Mouse (Mus musculus): ENCODE data around the gene Fbxl8. TPM values are rescaled to one million over a fixed set of nuclear protein-coding genes. Genes with fewer than 3 reads are reported as not detected.

Fbxl8 gene
- polyA plus RNA-seq, 1 experiment from 2014 or later = 0.66 TPM

DNA sequence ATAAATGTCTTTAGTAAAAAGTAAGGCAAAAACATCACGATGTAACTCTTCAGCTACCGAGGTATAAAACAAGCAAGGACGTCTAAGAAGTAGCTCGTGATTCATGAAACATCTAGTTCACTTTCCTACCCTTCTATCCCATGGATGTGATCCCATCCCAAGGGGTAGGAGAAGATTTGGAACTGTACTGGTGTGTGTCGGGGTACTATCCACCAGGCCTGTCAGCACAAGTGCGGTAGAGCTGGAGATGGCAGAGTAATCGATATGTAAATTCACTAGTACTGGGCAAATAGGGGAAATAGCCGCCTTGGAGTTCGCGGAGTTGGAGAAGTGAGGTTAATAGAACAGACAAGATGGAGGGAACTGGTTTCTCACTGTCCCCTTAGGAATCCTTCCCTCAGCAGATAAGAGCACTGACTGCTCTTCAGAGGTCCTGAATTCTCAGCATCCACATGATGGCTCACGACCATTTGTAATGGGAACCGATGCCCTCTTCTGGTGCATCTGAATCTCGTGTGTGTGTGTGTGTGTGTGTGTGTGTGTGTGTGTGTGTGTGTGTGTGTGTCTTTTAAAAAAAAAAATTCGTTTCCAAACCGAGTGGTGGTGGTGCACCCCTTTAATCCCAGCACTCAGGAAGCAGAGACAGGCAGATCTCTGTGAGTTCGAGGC, 1.1 kb upstream of the Fbxl8 start:
- ATAC-seq (ENCODE audit: insufficient read depth, low FRiP score, low TSS enrichment) = no peak
- Histone ChIP-seq H3K27me3 (ENCODE audit: control insufficient read depth, insufficient read depth, low read length) (peaks cover 81% of the 10 kb centered on the region), H3K27ac (ENCODE audit: low read depth, low read length) (no peak overlapping the region), H3K9ac (ENCODE audit: low read length) (no peak overlapping the region), H3K4me3 (ENCODE audit: low read depth, low read length) (no peak overlapping the region), H3K36me3 (ENCODE audit: control insufficient read depth, insufficient read depth, low read length) (no peaks in the 10 kb centered on the region), H3K4me1 (ENCODE audit: control insufficient read depth, insufficient read depth, low read length) (peaks cover 12% of the 10 kb centered on the region), H3K9me3 (ENCODE audit: control insufficient read depth, low read length) (no peaks in the 10 kb centered on the region; the same call in 1 of the 2 replicates), H3K4me2 (ENCODE audit: low read depth) (no peak overlapping the region)
- 40% methylated on average over 16 of the region's 16 CpGs for WGBS
- DNase-seq (ENCODE audit: low spot score) = no peak

GRCm38 (mm10) chr8:105265128-105265527, 680 bp downstream of the Fbxl8 start:
- H3K27me3 ChIP-seq (ENCODE audit: control insufficient read depth, insufficient read depth, low read length) = peaks cover 83% of the 10 kb centered on the region
- peak overlapping the region; percentile 59; the same call in 1 of the 2 replicates for H3K4me3 ChIP-seq (ENCODE audit: low read depth, low read length)
- peak overlapping the region; percentile 83 for H3K4me2 ChIP-seq (ENCODE audit: low read depth)
- H3K27ac ChIP-seq (ENCODE audit: low read depth, low read length) = no peak overlapping the region
- H3K4me1 ChIP-seq (ENCODE audit: control insufficient read depth, insufficient read depth, low read length) = peaks cover 9% of the 10 kb centered on the region; the same call in 1 of the 2 replicates
- no peak for ATAC-seq (ENCODE audit: insufficient read depth, low FRiP score, low TSS enrichment)
- H3K9ac ChIP-seq (ENCODE audit: low read length) = no peak overlapping the region
- 12% methylated on average over 10 of the region's 10 CpGs for WGBS
- no peaks in the 10 kb centered on the region; the same call in 1 of the 2 replicates for H3K9me3 ChIP-seq (ENCODE audit: control insufficient read depth, low read length)
- DNase-seq (ENCODE audit: low spot score) = no peak
- no peaks in the 10 kb centered on the region for H3K36me3 ChIP-seq (ENCODE audit: control insufficient read depth, insufficient read depth, low read length)

DNA sequence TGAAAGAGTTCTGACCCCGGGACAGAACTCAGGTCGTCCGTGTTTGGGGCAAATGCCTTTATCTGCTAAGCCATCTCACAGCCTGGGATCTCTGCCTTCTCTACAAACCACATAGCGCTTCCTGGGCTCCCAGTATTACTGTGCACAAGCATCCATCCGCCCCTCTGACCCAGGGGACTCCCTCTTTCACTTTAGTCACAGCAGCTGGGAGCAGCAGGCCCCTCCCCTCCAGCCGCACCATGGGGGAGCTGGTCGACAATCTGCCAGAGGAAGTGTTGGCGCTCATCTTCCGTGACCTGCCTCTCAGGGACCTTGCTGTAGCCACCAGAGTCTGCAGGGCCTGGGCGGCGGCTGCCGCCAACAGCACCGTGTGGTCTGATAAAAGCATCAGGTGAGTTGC, 2.3 kb downstream of the Fbxl8 start:
- Histone ChIP-seq H3K36me3 (ENCODE audit: control insufficient read depth, insufficient read depth, low read length) (no peaks in the 10 kb centered on the region), H3K27ac (ENCODE audit: low read depth, low read length) (no peak overlapping the region), H3K4me2 (ENCODE audit: low read depth) (no peak overlapping the region), H3K27me3 (ENCODE audit: control insufficient read depth, insufficient read depth, low read length) (peaks cover 87% of the 10 kb centered on the region), H3K9ac (ENCODE audit: low read length) (no peak overlapping the region), H3K9me3 (ENCODE audit: control insufficient read depth, low read length) (no peaks in the 10 kb centered on the region; the same call in 1 of the 2 replicates), H3K4me3 (ENCODE audit: low read depth, low read length) (no peak overlapping the region), H3K4me1 (ENCODE audit: control insufficient read depth, insufficient read depth, low read length) (peaks cover 10% of the 10 kb centered on the region; the same call in 1 of the 2 replicates)
- ATAC-seq (ENCODE audit: insufficient read depth, low FRiP score, low TSS enrichment) = no peak
- no peak for DNase-seq (ENCODE audit: low spot score)
- WGBS = 3% methylated on average over 13 of the region's 13 CpGs

GRCm38 (mm10) chr8:105268342-105269074, 4.1 kb downstream of the Fbxl8 start:
- H3K4me1 ChIP-seq (ENCODE audit: control insufficient read depth, insufficient read depth, low read length) = peaks cover 10% of the 10 kb centered on the region; the same call in 1 of the 2 replicates

DNA sequence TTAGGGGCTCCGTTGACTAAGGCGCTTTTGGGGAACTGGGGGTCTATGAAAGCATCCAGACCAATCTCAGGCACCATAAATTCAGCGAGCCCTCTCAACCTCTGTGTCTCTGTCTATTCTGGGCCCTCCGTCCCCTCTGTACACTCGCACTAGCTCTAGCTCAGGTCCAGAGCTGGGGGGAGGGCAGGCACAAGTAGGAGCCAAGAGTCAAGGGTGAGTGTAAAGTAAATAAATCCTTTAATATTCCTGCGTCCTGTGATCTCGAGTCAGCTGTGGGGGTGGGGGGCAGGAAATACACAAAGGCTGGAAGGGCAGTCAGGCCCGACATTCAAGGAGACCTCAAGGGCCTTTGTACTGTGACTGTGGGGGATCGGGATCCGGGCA, 4.6 kb downstream of the Fbxl8 start:
- H3K4me2 ChIP-seq (ENCODE audit: low read depth) = peak overlapping the region; percentile 70
- DNase-seq (ENCODE audit: low spot score) (no peak), ATAC-seq (ENCODE audit: insufficient read depth, low FRiP score, low TSS enrichment) (0 out of 2 replicates have a peak, but pooled peaks have one; percentile 1)
- under 1% methylated on average over 10 of the region's 10 CpGs for WGBS
- H3K9ac ChIP-seq (ENCODE audit: low read length) = no peak overlapping the region
- no peaks in the 10 kb centered on the region; the same call in 1 of the 2 replicates for H3K9me3 ChIP-seq (ENCODE audit: control insufficient read depth, low read length)
- peaks cover 98% of the 10 kb centered on the region for H3K27me3 ChIP-seq (ENCODE audit: control insufficient read depth, insufficient read depth, low read length)
- peak overlapping the region; percentile 41 for H3K4me3 ChIP-seq (ENCODE audit: low read depth, low read length)
- peaks cover 10% of the 10 kb centered on the region; the same call in 1 of the 2 replicates for H3K4me1 ChIP-seq (ENCODE audit: control insufficient read depth, insufficient read depth, low read length)
- no peaks in the 10 kb centered on the region for H3K36me3 ChIP-seq (ENCODE audit: control insufficient read depth, insufficient read depth, low read length)
- no peak overlapping the region for H3K27ac ChIP-seq (ENCODE audit: low read depth, low read length)

More at GRCm38 (mm10) chr8:105268342-105269074, 4.1 kb downstream of the Fbxl8 start:
- WGBS = under 1% methylated on average over 63 of the region's 65 CpGs
- H3K9me3 ChIP-seq (ENCODE audit: control insufficient read depth, low read length) = no peaks in the 10 kb centered on the region; the same call in 1 of the 2 replicates
- DNase-seq (ENCODE audit: low spot score) (peak; percentile 86), ATAC-seq (ENCODE audit: insufficient read depth, low FRiP score, low TSS enrichment) (peak; percentile 64)
- H3K27ac ChIP-seq (ENCODE audit: low read depth, low read length) = no peak overlapping the region
- no peaks in the 10 kb centered on the region for H3K36me3 ChIP-seq (ENCODE audit: control insufficient read depth, insufficient read depth, low read length)
- H3K4me3 ChIP-seq (ENCODE audit: low read depth, low read length) = peak overlapping the region; percentile 41
- no peak overlapping the region for H3K9ac ChIP-seq (ENCODE audit: low read length)
- peaks cover 96% of the 10 kb centered on the region for H3K27me3 ChIP-seq (ENCODE audit: control insufficient read depth, insufficient read depth, low read length)
- peak overlapping the region; percentile 70 for H3K4me2 ChIP-seq (ENCODE audit: low read depth)

DNA sequence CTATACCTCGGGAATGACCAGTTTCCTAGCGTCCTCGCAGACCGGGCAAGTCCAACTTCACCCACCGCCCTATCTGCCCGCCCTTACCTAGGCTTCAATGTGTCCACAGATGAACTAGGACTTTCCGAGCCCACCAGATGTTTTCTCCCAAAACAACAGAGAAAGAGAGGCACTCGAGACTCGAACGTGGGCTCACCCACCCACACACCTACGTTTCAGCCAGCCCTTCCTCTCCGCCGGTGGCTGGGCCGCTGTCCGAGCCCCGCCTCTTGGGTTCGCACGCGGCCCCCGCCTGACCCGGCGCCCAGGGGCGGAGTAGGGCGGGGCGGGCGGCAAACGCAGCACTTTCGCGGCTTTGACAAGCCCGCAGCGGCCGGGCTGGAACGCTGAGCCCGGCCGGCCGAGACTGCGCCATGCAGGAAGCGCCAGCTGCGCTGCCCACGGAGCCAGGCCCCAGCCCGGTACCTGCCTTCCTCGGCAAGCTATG, 5.1 kb downstream of the Fbxl8 start, which contains the start of gene Hsf4:
Hsf4 (plus strand) TSS at position 341 of the 487 bp plus-strand sequence.
- H3K4me1 ChIP-seq (ENCODE audit: control insufficient read depth, insufficient read depth, low read length) = peaks cover 10% of the 10 kb centered on the region; the same call in 1 of the 2 replicates
- no peak; the same call in 1 of the 2 replicates for ATAC-seq (ENCODE audit: insufficient read depth, low FRiP score, low TSS enrichment)
- peak within 1 kb of the TSS; percentile 70 for H3K4me2 ChIP-seq (ENCODE audit: low read depth)
- H3K27me3 ChIP-seq (ENCODE audit: control insufficient read depth, insufficient read depth, low read length) = peaks cover 98% of the 10 kb centered on the region
- WGBS = under 1% methylated on average over 42 of the region's 42 CpGs
- no peak within 1 kb of the TSS for H3K27ac ChIP-seq (ENCODE audit: low read depth, low read length)
- H3K9ac ChIP-seq (ENCODE audit: low read length) = peak within 1 kb of the TSS; percentile 2; the same call in 1 of the 2 replicates
- H3K36me3 ChIP-seq (ENCODE audit: control insufficient read depth, insufficient read depth, low read length) = no peaks in the 10 kb centered on the region
- no peaks in the 10 kb centered on the region; the same call in 1 of the 2 replicates for H3K9me3 ChIP-seq (ENCODE audit: control insufficient read depth, low read length)
- H3K4me3 ChIP-seq (ENCODE audit: low read depth, low read length) = peak within 1 kb of the TSS; percentile 41
- DNase-seq (ENCODE audit: low spot score) = peak; percentile 41

GRCm38 (mm10) chr8:105270101-105270915, 5.9 kb downstream of the Fbxl8 start:
- no peak for ATAC-seq (ENCODE audit: insufficient read depth, low FRiP score, low TSS enrichment)
- WGBS = 1% methylated on average over 39 of the region's 39 CpGs
- Histone ChIP-seq H3K27ac (ENCODE audit: low read depth, low read length) (no peak overlapping the region), H3K36me3 (ENCODE audit: control insufficient read depth, insufficient read depth, low read length) (no peaks in the 10 kb centered on the region), H3K27me3 (ENCODE audit: control insufficient read depth, insufficient read depth, low read length) (peaks cover 99% of the 10 kb centered on the region), H3K9ac (ENCODE audit: low read length) (no peak overlapping the region; the same call in 1 of the 2 replicates), H3K4me1 (ENCODE audit: control insufficient read depth, insufficient read depth, low read length) (peaks cover 10% of the 10 kb centered on the region; the same call in 1 of the 2 replicates), H3K4me3 (ENCODE audit: low read depth, low read length) (peak overlapping the region; percentile 41), H3K4me2 (ENCODE audit: low read depth) (peak overlapping the region; percentile 70; the same call in 1 of the 2 replicates), H3K9me3 (ENCODE audit: control insufficient read depth, low read length) (no peaks in the 10 kb centered on the region; the same call in 1 of the 2 replicates)
- DNase-seq (ENCODE audit: low spot score) = no peak

DNA sequence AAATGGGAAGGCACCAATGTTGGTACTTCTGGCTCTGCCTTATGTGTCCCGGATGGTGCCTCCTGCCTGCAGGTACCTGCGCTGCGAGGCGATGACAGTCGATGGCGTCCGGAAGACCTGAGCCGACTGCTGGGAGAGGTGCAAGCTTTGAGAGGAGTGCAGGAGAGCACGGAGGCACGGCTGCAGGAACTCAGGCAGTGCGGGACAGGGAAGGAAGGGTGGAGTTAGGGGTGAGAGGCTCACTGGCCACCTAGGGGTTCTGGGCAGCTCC, 6.4 kb downstream of the Fbxl8 start:
- ATAC-seq (ENCODE audit: insufficient read depth, low FRiP score, low TSS enrichment) (no peak), DNase-seq (ENCODE audit: low spot score) (no peak)
- Histone ChIP-seq H3K27me3 (ENCODE audit: control insufficient read depth, insufficient read depth, low read length) (peaks cover 99% of the 10 kb centered on the region), H3K4me2 (ENCODE audit: low read depth) (no peak overlapping the region), H3K9me3 (ENCODE audit: control insufficient read depth, low read length) (no peaks in the 10 kb centered on the region; the same call in 1 of the 2 replicates), H3K27ac (ENCODE audit: low read depth, low read length) (no peak overlapping the region), H3K4me3 (ENCODE audit: low read depth, low read length) (no peak overlapping the region), H3K36me3 (ENCODE audit: control insufficient read depth, insufficient read depth, low read length) (no peaks in the 10 kb centered on the region), H3K4me1 (ENCODE audit: control insufficient read depth, insufficient read depth, low read length) (peaks cover 10% of the 10 kb centered on the region; the same call in 1 of the 2 replicates), H3K9ac (ENCODE audit: low read length) (no peak overlapping the region)
- WGBS = 3% methylated on average over 11 of the region's 11 CpGs
